Mouse (Mus musculus): ENCODE measurements around the gene Bend7.

Bend7 gene

GRCm38 (mm10) chr2:4717769-4718661 lies at the start of gene Bend7:
TSS of gene Bend7 (plus strand) at chr2:4717831.
- DNase-seq (ENCODE audit: low spot score), result peak; percentile 66

- no peak for DNase-seq (ENCODE audit: low spot score)
Observed at GRCm38 (mm10) chr2:4668626-4669025, 49.0 kb upstream of the Bend7 start.

- no peak for DNase-seq (ENCODE audit: low spot score)
Observed at GRCm38 (mm10) chr2:4669701-4670100, 47.9 kb upstream of the Bend7 start.

- no peak for DNase-seq (ENCODE audit: low spot score)
Observed at GRCm38 (mm10) chr2:4671636-4672035, 46.0 kb upstream of the Bend7 start.

GRCm38 (mm10) chr2:4679886-4680285 lies 37.7 kb upstream of the Bend7 start:
- no peak for DNase-seq (ENCODE audit: low spot score)

GRCm38 (mm10) chr2:4711262-4711661 lies 6.4 kb upstream of the Bend7 start:
- DNase-seq (ENCODE audit: low spot score), result no peak

GRCm38 (mm10) chr2:4717081-4717768 lies 406 bp upstream of the Bend7 start:
- peak; percentile 65 for DNase-seq (ENCODE audit: low spot score)

GRCm38 (mm10) chr2:4723088-4723487 lies 5.5 kb downstream of the Bend7 start:
- no peak for DNase-seq (ENCODE audit: low spot score)

- DNase-seq (ENCODE audit: low spot score), result no peak
Observed at GRCm38 (mm10) chr2:4730161-4730560, 12.5 kb downstream of the Bend7 start.

- no peak for DNase-seq (ENCODE audit: low spot score)
Observed at GRCm38 (mm10) chr2:4733971-4734370, 16.3 kb downstream of the Bend7 start.

GRCm38 (mm10) chr2:4736095-4736797 lies 18.6 kb downstream of the Bend7 start:
- no peak for DNase-seq (ENCODE audit: low spot score)

- DNase-seq (ENCODE audit: low spot score), result no peak
Observed at GRCm38 (mm10) chr2:4736798-4737155, 19.1 kb downstream of the Bend7 start.

- DNase-seq (ENCODE audit: low spot score), result no peak
Observed at GRCm38 (mm10) chr2:4751918-4752317, 34.3 kb downstream of the Bend7 start.

- DNase-seq (ENCODE audit: low spot score), result no peak
Observed at GRCm38 (mm10) chr2:4755716-4756115, 38.1 kb downstream of the Bend7 start.

- DNase-seq (ENCODE audit: low spot score), result no peak
Observed at GRCm38 (mm10) chr2:4757218-4757617, 39.6 kb downstream of the Bend7 start.

- no peak for DNase-seq (ENCODE audit: low spot score)
Observed at GRCm38 (mm10) chr2:4760741-4761140, 43.1 kb downstream of the Bend7 start.

- no peak for DNase-seq (ENCODE audit: low spot score)
Observed at GRCm38 (mm10) chr2:4761906-4762305, 44.3 kb downstream of the Bend7 start.

- no peak for DNase-seq (ENCODE audit: low spot score)
Observed at GRCm38 (mm10) chr2:4764071-4764470, 46.4 kb downstream of the Bend7 start.

- no peak for DNase-seq (ENCODE audit: low spot score)
Observed at GRCm38 (mm10) chr2:4770376-4770775, 52.7 kb downstream of the Bend7 start.

- DNase-seq (ENCODE audit: low spot score), result no peak
Observed at GRCm38 (mm10) chr2:4773911-4774310, 56.3 kb downstream of the Bend7 start.

GRCm38 (mm10) chr2:4777291-4777690 lies 59.7 kb downstream of the Bend7 start:
- no peak for DNase-seq (ENCODE audit: low spot score)

- no peak for DNase-seq (ENCODE audit: low spot score)
Observed at GRCm38 (mm10) chr2:4781641-4782040, 64.0 kb downstream of the Bend7 start.

- no peak for DNase-seq (ENCODE audit: low spot score)
Observed at GRCm38 (mm10) chr2:4782401-4782800, 64.8 kb downstream of the Bend7 start.
